14 mouse cellular contexts compared by ENCODE assay signal in genomic region chr17:80434430-80434829, GRCm38 (mm10).
"Had no signal": no experiment of that assay in that cellular context is flagged by ENCODE, and none has a peak within 500 bp of the region (broad histone marks: within the 10 kb centered on the region; RNA-seq: fewer than 3 reads in every experiment).

No protein-coding gene starts in this region.

- H3K27me3 ChIP-seq: limb, embryonic 13.5 days; midbrain, embryonic 12.5 days; neural tube, embryonic 13.5 days had no signal

- ATAC-seq: midbrain, embryonic 16.5 days had no signal

- H3K4me1 ChIP-seq: limb, embryonic 13.5 days; midbrain, embryonic 12.5 days; neural tube, embryonic 13.5 days had no signal

- H3K4me3 ChIP-seq: limb, embryonic 13.5 days; midbrain, embryonic 12.5 days; neural tube, embryonic 13.5 days had no signal

- H3K27ac ChIP-seq: kidney, postnatal 0 days; limb, embryonic 13.5 days; liver, embryonic 14.5 days; midbrain, embryonic 12.5 days; neural tube, embryonic 13.5 days had no signal

- DNase-seq: kidney, adult 11 months; left cerebral cortex, postnatal 4 days; lung, adult 18-20 months; retina, postnatal 1 day; right cerebral cortex, postnatal 4 days; spleen, adult 18-20 months; thymus, adult 18-20 months; thymus, postnatal 14 days had no signal

- H3K9me3 ChIP-seq: limb, embryonic 13.5 days; midbrain, embryonic 12.5 days; neural tube, embryonic 13.5 days had no signal

- H3K4me2 ChIP-seq: limb, embryonic 13.5 days; midbrain, embryonic 12.5 days; neural tube, embryonic 13.5 days had no signal

- H3K9ac ChIP-seq: limb, embryonic 13.5 days; liver, embryonic 14.5 days; midbrain, embryonic 12.5 days; neural tube, embryonic 13.5 days had no signal
